Mouse (Mus musculus) spleen, embryonic (tissue): Measurements from ENCODE around the gene Dzip1l.

Experiments
- CTCF ChIA-PET: fragments of 350-600 bp; sonication (Branson Sonifier 250); formaldehyde crosslinking; loops from one replicate; lab custom pipeline; 2022; lab: Charles Lee

Gene Dzip1l

GRCm38 (mm10) chr9:99646102-99646501 is 16.8 kb downstream of the Dzip1l start:
- CTCF ChIA-PET, result no interaction called here

DNA sequence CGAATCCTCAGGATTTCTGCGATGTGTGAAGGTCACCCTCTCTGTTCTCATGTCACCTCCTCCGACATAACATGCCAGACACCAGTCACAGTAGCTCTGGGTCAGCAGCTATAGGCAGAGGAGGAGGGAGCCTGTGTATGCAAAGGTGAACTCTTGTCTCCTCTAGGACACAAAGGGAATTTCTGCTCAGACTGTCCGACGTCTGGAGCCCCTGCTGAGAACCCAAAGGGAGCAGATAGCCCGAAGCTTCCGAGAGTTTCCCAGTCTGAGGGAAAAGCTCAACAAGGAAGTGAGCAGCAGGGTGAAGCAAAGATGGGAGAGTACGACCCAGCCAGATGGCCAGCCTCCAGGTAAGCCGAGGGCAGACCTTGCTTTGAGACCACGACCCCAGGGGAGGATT is 31.5 kb downstream of the Dzip1l start:
- CTCF ChIA-PET, result no interaction called here

DNA sequence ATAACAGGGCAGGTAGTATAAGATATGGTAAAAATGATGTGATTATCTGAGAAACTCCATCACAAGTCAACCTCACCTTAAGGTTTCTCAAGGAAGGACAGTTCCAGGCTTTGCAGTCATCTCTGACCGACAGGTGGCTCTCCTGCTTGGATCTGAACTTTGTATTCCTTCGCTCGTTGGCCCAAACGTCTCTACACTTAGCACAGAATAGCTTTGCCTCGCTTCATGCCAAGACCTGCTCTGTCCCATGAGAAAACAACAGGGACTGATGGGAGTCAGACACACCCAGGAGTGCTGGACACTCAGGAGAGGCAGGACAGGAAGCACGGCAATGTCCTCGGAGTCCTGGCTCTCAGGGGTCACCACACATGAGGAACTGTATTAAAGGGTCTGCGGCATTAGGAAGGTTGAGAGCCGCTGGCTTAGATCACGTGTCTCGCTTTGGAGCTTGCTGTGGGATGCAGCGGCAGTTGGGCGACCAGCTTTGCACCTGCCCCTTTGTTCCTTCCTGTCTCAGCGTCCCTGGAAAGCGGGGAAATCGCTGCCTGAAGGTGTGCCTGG is 32.4 kb downstream of the Dzip1l start:
- CTCF ChIA-PET, result no interaction called here

DNA sequence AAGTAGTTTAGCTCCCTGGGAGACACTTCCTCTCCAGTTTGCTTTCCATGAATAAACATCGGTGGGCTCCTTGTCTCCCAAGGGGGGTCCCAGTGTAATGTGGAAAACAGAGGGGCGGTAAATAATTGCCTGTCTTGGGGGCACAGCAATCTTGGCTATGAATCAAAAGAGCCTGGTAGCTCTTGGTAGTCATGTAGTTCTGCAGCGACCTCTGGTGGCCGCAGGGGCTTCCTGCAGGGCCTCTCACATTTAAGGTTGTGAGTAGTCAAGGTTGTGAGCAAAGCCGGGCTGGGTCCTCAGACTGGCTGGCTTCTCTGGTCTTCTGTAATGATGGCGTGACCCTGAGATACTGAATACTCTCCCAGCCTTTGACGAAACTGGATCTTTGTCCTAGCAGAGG is 33.1 kb downstream of the Dzip1l start:
- CTCF ChIA-PET, result no interaction called here

DNA sequence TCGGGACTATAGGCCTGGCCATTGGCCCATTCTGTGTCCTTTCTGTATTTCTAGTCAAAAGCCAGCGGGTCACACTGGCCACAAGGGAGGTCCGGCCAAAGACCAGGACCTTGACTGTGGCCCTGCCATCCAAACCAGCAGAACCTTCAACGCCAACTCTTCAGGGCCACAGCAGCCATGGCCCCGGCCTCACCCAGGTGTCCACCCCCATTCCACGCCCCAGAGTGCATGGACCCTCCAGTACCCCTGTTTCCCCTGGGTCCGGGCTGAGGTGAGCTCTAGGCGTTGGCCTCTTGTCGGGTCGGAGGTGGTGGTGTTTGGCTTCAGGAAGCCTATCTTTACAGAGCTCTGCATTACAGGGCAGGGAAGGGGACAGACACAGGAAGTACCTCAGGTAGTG is 33.6 kb downstream of the Dzip1l start:
- CTCF ChIA-PET, result no interaction called here

DNA sequence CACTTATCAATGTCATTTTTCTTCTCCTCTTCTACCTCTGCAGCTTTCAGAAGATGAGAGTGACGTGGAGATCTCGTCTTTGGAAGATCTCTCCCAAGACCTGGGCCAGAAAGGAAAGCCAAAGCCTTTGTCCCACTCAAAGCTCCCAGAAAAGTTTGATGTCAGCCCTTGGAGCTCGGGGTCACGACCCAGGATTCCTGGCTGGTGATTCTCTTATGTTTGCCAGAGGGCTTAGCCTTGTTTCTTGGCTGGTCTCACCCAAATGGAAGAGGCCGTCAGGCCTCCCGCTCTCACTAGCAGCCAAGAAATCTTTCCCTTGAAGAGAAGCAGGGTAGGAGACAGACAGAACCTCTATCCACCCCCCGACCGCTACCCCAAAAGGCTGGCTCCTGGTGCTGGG is 38.3 kb downstream of the Dzip1l start:
- CTCF ChIA-PET, result no interaction called here

DNA sequence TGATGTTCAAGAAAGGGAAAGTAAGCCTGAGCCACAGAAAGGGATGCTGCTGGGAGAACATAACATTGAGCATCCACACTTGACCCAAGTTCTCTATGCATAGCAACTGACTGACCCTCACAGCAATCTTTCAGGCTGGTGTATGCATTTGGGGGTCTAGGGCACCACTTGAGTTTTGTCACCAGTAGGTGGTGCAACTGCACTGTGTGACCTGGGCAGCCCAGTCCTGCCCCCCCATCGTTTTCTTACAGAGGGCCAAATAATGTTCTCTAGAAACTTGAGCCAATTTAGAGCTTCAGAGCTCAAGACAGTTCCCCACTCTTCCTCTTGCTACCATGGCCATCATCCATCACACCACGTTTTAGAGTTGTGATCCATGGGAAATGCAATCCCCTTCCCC is 42.3 kb downstream of the Dzip1l start:
- CTCF ChIA-PET, result no interaction called here

DNA sequence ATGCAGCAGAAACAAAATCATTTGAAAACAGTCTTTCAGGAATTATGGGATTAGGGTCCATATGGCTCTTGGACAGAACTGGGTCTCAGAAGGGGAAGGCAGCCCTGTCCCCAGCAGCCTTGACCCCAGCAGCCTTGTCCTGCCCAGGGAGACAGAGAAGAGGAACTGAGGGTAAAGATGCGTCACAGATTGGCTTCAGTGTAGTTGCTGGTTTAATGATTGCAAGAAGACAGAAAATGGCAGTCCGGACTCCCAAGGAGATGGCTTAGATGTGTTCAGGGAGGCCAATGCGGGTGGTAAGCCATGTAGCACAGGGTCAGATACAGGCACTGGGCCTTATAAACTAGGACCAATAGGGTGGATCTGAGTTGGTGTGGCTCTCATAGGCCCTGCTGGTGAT is 46.4 kb downstream of the Dzip1l start:
- CTCF ChIA-PET, result no interaction called here

GRCm38 (mm10) chr9:99681980-99682570 is 52.8 kb downstream of the Dzip1l start:
- CTCF ChIA-PET, result no interaction called here

DNA sequence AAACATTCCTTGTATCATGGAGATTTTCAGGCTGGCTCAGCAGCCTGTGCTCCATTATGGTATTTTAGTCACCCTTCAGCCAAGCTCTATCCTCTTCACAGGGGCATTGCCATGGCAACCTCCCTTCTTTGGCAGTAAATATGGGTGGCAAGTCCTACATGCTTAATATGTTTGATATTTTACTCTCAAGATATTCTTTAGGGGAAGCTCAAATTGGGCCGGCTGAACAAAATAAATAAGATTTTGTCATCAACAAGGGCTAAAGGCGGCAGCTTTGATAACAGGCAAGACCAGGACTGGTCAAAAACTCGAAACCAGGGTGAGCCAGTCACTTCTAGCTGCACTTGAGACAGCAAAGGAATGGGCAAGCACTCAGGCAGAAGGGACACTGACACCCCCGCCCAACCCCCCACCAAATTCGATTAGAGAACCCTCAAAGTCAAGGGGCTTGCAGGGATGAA is 55.8 kb downstream of the Dzip1l start:
- CTCF ChIA-PET, result no interaction called here

GRCm38 (mm10) chr9:99685536-99686231 is 56.4 kb downstream of the Dzip1l start:
- CTCF ChIA-PET, result no interaction called here

DNA sequence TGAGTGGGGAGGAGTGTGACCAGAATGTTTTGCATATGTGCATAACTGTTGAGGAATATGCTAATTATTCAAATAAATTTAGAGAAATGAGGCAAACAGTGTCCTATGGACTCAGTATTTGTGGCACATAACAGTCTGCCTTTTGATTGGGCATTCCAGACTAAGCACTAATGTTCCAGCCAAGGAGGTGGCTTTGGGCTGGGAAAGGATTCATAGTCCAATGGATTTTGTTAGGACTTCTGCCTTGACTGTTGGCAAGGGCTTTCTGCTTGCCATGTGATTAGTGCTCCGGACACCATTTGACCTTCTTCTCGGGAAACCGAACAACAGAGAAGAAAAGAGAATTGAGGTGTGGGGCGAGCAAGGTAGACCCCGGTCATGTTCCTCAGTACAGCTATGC is 60.5 kb downstream of the Dzip1l start:
- CTCF ChIA-PET, result no interaction called here

- CTCF ChIA-PET, result no interaction called here
These were observed 61.1 kb downstream of the Dzip1l start for GRCm38 (mm10) chr9:99690386-99690785.

GRCm38 (mm10) chr9:99694961-99695360 is 65.7 kb downstream of the Dzip1l start:
- CTCF ChIA-PET, result no interaction called here

DNA sequence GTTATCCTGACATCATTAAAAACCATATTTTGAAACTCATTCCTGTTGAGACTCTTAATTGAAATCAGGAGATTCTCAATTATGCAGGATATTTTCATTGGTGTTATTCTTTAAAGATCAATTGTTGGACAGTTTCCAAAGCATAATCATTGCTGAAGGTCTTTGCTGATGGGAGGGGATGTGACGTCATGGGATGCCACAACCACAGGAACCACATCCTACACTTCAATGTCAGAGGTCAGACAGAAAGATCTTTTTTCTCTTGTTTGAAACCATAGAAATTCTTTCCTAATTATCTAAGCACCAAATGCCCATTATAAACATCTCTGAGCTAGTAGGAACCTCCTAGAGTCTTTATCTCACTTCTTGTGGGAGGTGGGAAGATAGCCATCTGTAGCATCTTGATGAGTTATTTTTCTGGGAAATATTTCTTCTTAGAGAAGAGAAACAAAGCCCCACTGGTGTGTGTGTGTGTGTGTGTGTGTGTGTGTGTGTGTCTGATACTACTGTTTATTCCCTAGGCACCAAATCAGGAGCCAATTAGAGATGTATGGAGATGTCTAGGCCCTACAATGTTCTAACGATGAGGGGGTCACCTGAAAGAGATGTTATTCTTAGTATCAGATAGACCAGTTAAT is 70.6 kb downstream of the Dzip1l start:
- CTCF ChIA-PET, result no interaction called here

GRCm38 (mm10) chr9:99701187-99701586 is 71.9 kb downstream of the Dzip1l start:
- CTCF ChIA-PET, result no interaction called here

DNA sequence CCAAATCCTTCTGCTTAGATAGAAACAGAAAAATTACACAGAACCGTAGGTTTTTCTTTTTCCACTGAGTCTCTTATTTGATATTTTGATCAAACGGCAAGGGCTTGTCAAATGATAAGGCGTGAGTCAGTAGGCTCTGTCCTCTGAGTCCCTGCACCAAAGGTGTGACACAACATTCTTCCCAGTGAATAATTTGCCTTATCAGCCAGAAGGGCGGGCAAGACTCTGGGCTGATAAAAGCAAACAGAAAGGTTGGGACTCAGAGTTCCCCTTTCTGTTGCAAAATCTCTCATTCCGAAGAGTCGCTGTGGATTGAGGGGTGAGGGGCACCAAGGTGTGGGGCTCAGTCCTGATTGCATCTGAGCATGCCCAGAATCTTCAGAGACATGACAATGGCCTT is 72.9 kb downstream of the Dzip1l start:
- CTCF ChIA-PET, result no interaction called here

DNA sequence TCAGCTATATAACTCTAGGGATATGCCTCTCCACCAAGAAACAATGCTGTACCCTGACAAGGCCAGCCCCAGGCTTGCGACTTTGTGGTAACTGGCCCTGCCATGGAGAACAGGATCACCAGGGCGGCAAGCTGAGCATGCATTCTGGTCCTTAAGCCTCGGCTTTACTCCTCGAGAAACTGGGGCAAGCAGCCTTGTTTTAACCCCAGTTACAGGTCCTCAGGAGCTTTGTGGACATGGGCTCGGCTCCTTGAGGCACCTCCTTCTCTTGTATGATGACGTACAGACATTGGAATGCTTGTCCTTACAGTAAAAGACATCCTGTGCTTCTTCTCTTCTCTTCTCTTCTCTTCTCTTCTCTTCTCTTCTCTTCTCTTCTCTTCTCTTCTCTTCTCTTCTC is 74.4 kb downstream of the Dzip1l start:
- CTCF ChIA-PET, result no interaction called here

GRCm38 (mm10) chr9:99706264-99706663 is 77.0 kb downstream of the Dzip1l start:
- CTCF ChIA-PET, result interaction anchor here (0.6 kb wide), 1 partner anchor 41 kb away, joined by 5 read pairs; no protein-coding TSS in a partner anchor

DNA sequence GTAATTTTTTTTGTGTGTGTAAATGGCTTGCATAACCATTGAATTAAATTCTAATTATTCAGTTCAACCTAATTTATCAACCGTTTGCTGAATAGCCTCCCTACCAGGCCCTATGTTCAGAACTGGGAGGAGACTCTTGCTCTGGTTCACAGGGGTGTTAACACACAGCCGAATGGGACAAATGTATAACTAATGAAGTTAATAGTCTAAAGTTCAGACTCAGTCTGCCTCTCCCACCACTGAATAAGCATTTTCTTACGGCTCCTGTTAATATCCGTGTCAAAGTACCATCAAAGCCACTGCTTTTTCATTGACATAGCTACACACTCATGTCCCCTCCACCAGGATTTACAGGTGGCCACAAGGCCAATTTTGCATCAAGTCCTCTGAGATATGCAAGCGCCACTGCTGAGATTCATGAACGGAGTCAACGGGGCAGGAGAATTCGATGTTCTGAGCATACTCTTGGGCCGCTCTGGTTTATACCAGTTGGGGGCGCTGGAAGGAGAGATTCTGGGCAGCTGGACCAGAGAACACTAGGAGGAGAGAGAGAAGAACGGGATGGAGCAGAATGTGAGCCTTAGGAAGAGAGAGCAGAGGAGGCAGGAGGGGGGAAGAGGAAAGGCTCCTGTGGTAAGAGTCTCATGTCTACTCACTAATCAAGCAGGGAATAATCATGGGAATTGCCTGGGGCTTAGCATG is 78.3 kb downstream of the Dzip1l start:
- CTCF ChIA-PET, result no interaction called here

DNA sequence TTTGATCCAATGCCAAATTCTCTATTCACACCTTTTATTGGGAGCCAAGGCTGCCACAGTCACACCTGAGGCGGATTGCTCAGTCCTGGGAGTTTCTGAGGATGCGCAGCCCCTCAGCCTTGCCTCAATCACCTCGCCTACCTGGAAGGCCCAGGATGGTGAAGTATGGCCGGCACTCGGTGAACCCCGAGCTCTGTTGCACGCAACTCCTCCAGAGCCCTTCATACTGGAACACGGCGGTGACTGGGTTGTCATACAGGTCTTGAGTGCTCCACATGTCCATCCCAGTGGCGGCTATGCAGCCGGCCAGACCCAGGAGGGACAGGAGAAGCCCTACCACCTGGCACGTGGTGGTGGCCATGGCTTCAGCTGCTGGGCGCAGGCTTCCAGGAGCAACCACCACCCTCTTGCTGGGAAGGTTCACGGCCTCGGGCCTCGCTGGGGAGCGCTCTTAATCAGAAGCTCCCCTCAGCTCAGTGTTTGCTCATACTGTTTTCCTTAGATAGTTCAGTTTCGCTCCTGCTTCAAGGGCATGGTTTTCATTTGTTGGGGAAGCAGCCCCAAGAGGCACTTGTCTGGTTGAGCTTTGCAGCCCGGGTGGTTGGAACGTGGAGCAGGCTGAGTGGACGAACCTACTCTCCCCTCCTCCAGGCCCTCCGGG is 80.4 kb downstream of the Dzip1l start:
- CTCF ChIA-PET, result no interaction called here

DNA sequence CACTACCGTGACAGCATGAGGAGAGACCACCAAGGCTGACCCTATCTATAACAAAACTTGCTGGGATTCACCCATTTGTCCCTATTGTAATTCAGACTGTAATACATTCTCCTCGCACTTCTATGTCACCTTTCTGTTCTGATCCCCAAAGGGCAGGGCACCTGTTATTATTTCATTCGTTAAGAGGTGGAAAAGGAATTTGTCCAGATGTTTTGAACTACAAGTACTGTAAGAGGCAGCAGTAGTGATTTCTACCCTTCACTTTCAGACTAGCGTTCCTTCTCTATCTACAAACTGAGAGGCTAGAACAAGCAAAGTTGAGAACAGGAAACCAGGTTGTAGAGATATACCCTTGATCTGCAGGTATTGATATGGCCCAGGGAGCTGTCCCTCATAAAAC is 81.0 kb downstream of the Dzip1l start:
- CTCF ChIA-PET, result no interaction called here
